Mouse (Mus musculus) CH12.LX (cell line): ENCODE data around the gene Arhgap21. TPM values are rescaled to one million over a fixed set of nuclear protein-coding genes. Genes with fewer than 3 reads are reported as not detected.

Experiments
- DNase-seq: peaks from one replicate; pipeline ENCODE4 v3.0.0-alpha.2; 2013; ENCODE audit errors: extremely low read depth
- H3K27ac ChIP-seq: 2 replicates; pipeline ENCODE4 v1.5.1; 2012; ENCODE audit warnings: low read depth, mild to moderate bottlenecking, control low read depth, moderate library complexity; ENCODE audit not compliant: insufficient read depth
- H3K27me3 ChIP-seq: replicated peaks from 2 replicates; pipeline ENCODE3; 2012; ENCODE audit warnings: inconsistent platforms
- H3K36me3 ChIP-seq, 2 experiments: replicated peaks in 1 of 2; 2 replicates each; pipeline versions ENCODE3 to v1.6.1; 2012; ENCODE audit warnings: inconsistent platforms in 1 of 2, low read length in 1 of 2, mild to moderate bottlenecking in 1 of 2, mixed read lengths in 1 of 2, moderate library complexity in 1 of 2; ENCODE audit not compliant: control insufficient read depth in 1 of 2, insufficient read depth in 1 of 2
- H3K4me1 ChIP-seq, 2 experiments: 2 replicates each; pipeline ENCODE4 v1.6.1; 2012; ENCODE audit warnings: inconsistent platforms in 1 of 2, moderate library complexity in 1 of 2; ENCODE audit not compliant: insufficient read depth in 2 of 2, control insufficient read depth in 1 of 2
- H3K4me2 ChIP-seq: 2 replicates; pipeline ENCODE4 v1.6.1; 2012; ENCODE audit warnings: low read depth, mild to moderate bottlenecking, control low read depth; ENCODE audit not compliant: poor library complexity, insufficient read depth, severe bottlenecking
- H3K4me3 ChIP-seq, 3 experiments: fragments of 150-350 bp in 1 of 3; sonication (generic) in 1 of 3; replicated peaks in 1 of 3; 2 replicates each; pipeline versions ENCODE3 to v1.5.1; 2011 to 2012; ENCODE audit warnings: low read depth in 2 of 3, low read length in 2 of 3, mild to moderate bottlenecking in 2 of 3, moderate library complexity in 2 of 3, control low read depth in 1 of 3, improper control_type of control experiment in 1 of 3, inconsistent platforms in 1 of 3, mixed read lengths in 1 of 3; ENCODE audit not compliant: poor library complexity in 1 of 3
- H3K79me2 ChIP-seq: replicated peaks from 2 replicates; pipeline ENCODE4 v1.6.1; 2012; ENCODE audit warnings: mild to moderate bottlenecking, moderate library complexity; ENCODE audit not compliant: control insufficient read depth, poor library complexity, insufficient read depth, severe bottlenecking; ENCODE audit errors: extremely low read depth
- H3K9ac ChIP-seq: 2 replicates; pipeline ENCODE4 v1.6.1; 2012; ENCODE audit warnings: low read depth, mild to moderate bottlenecking, control low read depth, moderate library complexity; ENCODE audit not compliant: insufficient read depth
- H3K9me3 ChIP-seq: replicated peaks from 2 replicates; pipeline ENCODE3; 2012; ENCODE audit warnings: low read length, inconsistent platforms, mixed read lengths
- BHLHE40 ChIP-seq: IDR thresholded peaks from 2 replicates; pipeline ENCODE4 v1.6.1; 2011; ENCODE audit warnings: mild to moderate bottlenecking, low read depth, low read length, improper control_type of control experiment
- CHD1 ChIP-seq: IDR thresholded peaks from 2 replicates; pipeline ENCODE4 v1.6.1; 2012; ENCODE audit warnings: low read depth, low read length, improper control_type of control experiment, inconsistent platforms
- CHD2 ChIP-seq: IDR thresholded peaks from 2 replicates; pipeline ENCODE4 v1.6.1; 2011; ENCODE audit warnings: low read length, improper control_type of control experiment
- ELF1 ChIP-seq: IDR thresholded peaks from 2 replicates; pipeline ENCODE4 v1.6.1; 2014; ENCODE audit warnings: low read depth, mild to moderate bottlenecking, inconsistent platforms, low read length, improper control_type of control experiment
- EP300 ChIP-seq: IDR thresholded peaks from 2 replicates; pipeline ENCODE4 v1.6.1; 2011; ENCODE audit warnings: low read length, improper control_type of control experiment
- ETS1 ChIP-seq: conservative IDR thresholded peaks from 2 replicates; pipeline ENCODE4 v1.6.1; 2012; ENCODE audit warnings: low read depth, mild to moderate bottlenecking, inconsistent platforms, low read length, improper control_type of control experiment, moderate library complexity
- GABPA ChIP-seq: IDR thresholded peaks from 2 replicates; pipeline ENCODE4 v1.6.1; 2012; ENCODE audit warnings: low read depth, low read length, improper control_type of control experiment, inconsistent platforms; ENCODE audit not compliant: insufficient replicate concordance
- HCFC1 ChIP-seq: IDR thresholded peaks from 2 replicates; pipeline ENCODE4 v1.6.1; 2012; ENCODE audit warnings: low read depth, mild to moderate bottlenecking, inconsistent platforms, low read length, improper control_type of control experiment
- IRF4 ChIP-seq: IDR thresholded peaks from 2 replicates; pipeline ENCODE4 v1.6.1; 2014; ENCODE audit warnings: low read depth, mild to moderate bottlenecking, inconsistent platforms, low read length, improper control_type of control experiment
- JUN ChIP-seq: IDR thresholded peaks from 2 replicates; pipeline ENCODE4 v1.6.1; 2011; ENCODE audit warnings: low read depth, mild to moderate bottlenecking, low read length, improper control_type of control experiment, moderate library complexity; ENCODE audit not compliant: insufficient read depth
- JUND ChIP-seq: conservative IDR thresholded peaks from 2 replicates; pipeline ENCODE4 v1.6.1; 2011; ENCODE audit warnings: low read depth, low read length, improper control_type of control experiment
- MAFK ChIP-seq: IDR thresholded peaks from 2 replicates; pipeline ENCODE4 v1.6.1; 2011; ENCODE audit warnings: low read length, improper control_type of control experiment; ENCODE audit not compliant: insufficient replicate concordance
- MAX ChIP-seq: IDR thresholded peaks from 2 replicates; pipeline ENCODE4 v1.6.1; 2011; ENCODE audit warnings: low read length, improper control_type of control experiment
- MAZ ChIP-seq: IDR thresholded peaks from 2 replicates; pipeline ENCODE4 v1.6.1; 2012; ENCODE audit warnings: low read depth, mild to moderate bottlenecking, inconsistent platforms, low read length, improper control_type of control experiment, moderate library complexity
- MEF2A ChIP-seq: IDR thresholded peaks from 2 replicates; pipeline ENCODE4 v1.6.1; 2014; ENCODE audit warnings: low read depth, mild to moderate bottlenecking, inconsistent platforms, low read length, improper control_type of control experiment, borderline replicate concordance
- MXI1 ChIP-seq: IDR thresholded peaks from 2 replicates; pipeline ENCODE4 v1.6.1; 2011; ENCODE audit warnings: mild to moderate bottlenecking, low read depth, low read length, improper control_type of control experiment
- NRF1 ChIP-seq: IDR thresholded peaks from 2 replicates; pipeline ENCODE4 v1.6.1; 2014; ENCODE audit warnings: low read depth, mild to moderate bottlenecking, inconsistent platforms, low read length, improper control_type of control experiment, moderate library complexity
- PAX5 ChIP-seq: IDR thresholded peaks from 2 replicates; pipeline ENCODE4 v1.6.1; 2012; ENCODE audit warnings: low read length, inconsistent platforms, mixed read lengths
- POLR2A ChIP-seq: IDR thresholded peaks from 2 replicates; pipeline ENCODE4 v1.6.1; 2011; ENCODE audit warnings: low read depth, mild to moderate bottlenecking, improper control_type of control experiment, low read length
- POLR2AphosphoS2 ChIP-seq: IDR thresholded peaks from 2 replicates; pipeline ENCODE4 v1.6.1; 2011; ENCODE audit warnings: low read depth, low read length, improper control_type of control experiment
- RAD21 ChIP-seq: IDR thresholded peaks from 2 replicates; pipeline ENCODE4 v1.6.1; 2011; ENCODE audit warnings: low read depth, mild to moderate bottlenecking, low read length, improper control_type of control experiment, moderate library complexity
- RCOR1 ChIP-seq: conservative IDR thresholded peaks from 2 replicates; pipeline ENCODE4 v1.6.1; 2012; ENCODE audit warnings: low read depth, mild to moderate bottlenecking, inconsistent platforms, low read length, improper control_type of control experiment
- SIN3A ChIP-seq: IDR thresholded peaks from 2 replicates; pipeline ENCODE4 v1.6.1; 2012; ENCODE audit warnings: low read length, improper control_type of control experiment, inconsistent platforms
- SMC3 ChIP-seq: IDR thresholded peaks from 2 replicates; pipeline ENCODE4 v1.6.1; 2011; ENCODE audit warnings: low read depth, low read length, improper control_type of control experiment
- TBP ChIP-seq: conservative IDR thresholded peaks from 2 replicates; pipeline ENCODE4 v1.6.1; 2011; ENCODE audit warnings: low read depth, low read length, improper control_type of control experiment
- UBTF ChIP-seq: IDR thresholded peaks from 2 replicates; pipeline ENCODE4 v1.6.1; 2012; ENCODE audit warnings: low read depth, mild to moderate bottlenecking, inconsistent platforms, low read length, improper control_type of control experiment, moderate library complexity
- USF1 ChIP-seq: IDR thresholded peaks from 2 replicates; pipeline ENCODE4 v1.6.1; 2014; ENCODE audit warnings: low read depth, mild to moderate bottlenecking, inconsistent platforms, low read length, improper control_type of control experiment
- USF2 ChIP-seq: conservative IDR thresholded peaks from 2 replicates; pipeline ENCODE4 v1.6.1; 2011; ENCODE audit warnings: low read depth, low read length, improper control_type of control experiment
- ZMIZ1 ChIP-seq: IDR thresholded peaks from 2 replicates; pipeline ENCODE4 v1.6.1; 2012; ENCODE audit warnings: low read depth, mild to moderate bottlenecking, inconsistent platforms, low read length, improper control_type of control experiment
- ZNF384 ChIP-seq: IDR thresholded peaks from 2 replicates; pipeline ENCODE4 v1.6.1; 2012; ENCODE audit warnings: low read depth, low read length, improper control_type of control experiment, inconsistent platforms
- dilution Hi-C: fragments of 300-500 bp; cut with MboI; formaldehyde crosslinking; loops from 2 replicates; pipeline ENCODE4 v1.14.3; 2020; ENCODE audit warnings: low sequenced_read_pairs; ENCODE audit not compliant: extremely low pct_unique_long_range_greater_than_20kb, extremely low pct_ligation_motif_present
- in situ Hi-C: fragments of 300-500 bp; cut with MboI; formaldehyde crosslinking; loops from 3 replicates; pipeline ENCODE4 v1.14.3; 2019; ENCODE audit warnings: low sequenced_read_pairs, low pct_ligation_motif_present, low pct_unique_long_range_greater_than_20kb, mixed read lengths
- polyA plus RNA-seq: library from polyadenylated mRNA; unstranded; fragments of >175 nt; gene quantifications from 2 replicates; pipeline ENCODE4 v1.2.1, GENCODE M21; 2012; ENCODE audit warnings: low read depth; ENCODE audit not compliant: insufficient read length
- total RNA-seq, 2 experiments: library from RNA; depleted of rRNA; stranded (reverse); fragments of 300-350 nt in 1 of 2; fragments of >200 nt in 1 of 2; gene quantifications; 2 replicates each; pipeline ENCODE4 v1.2.3; 2012 to 2014

The Arhgap21 gene
- total and polyA plus RNA-seq, 3 experiments: 7.6 to 22.7 (median 10.8) TPM

DNA sequence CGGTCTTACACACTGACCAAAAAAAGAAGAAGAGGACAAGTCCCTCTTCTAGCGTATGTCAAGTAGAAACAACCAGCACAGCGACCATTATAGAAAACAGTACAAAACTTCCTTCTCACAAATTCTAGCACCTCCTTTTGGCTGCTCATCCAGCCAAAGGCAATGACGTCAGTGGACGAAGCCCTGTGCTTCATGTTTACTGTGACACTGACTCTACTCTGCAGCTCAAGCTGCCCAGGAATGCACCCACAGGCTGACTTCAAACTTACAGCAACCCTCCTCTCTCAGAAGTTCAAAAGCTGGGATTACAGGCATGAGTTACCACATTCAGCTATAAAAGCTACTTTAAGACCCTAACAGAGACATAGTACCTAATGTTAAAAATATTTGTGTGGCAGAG is 72.2 kb downstream of the Arhgap21 start:
- H3K9ac ChIP-seq: no peak overlapping the region
- H3K4me2 ChIP-seq: no peak overlapping the region
- no peak for TF ChIP-seq NRF1
- no peak for TF ChIP-seq SIN3A
- TF ChIP-seq POLR2A: no peak
- TF ChIP-seq JUND: no peak
- no peak for TF ChIP-seq CHD1
- TF ChIP-seq ELF1: no peak
- TF ChIP-seq SMC3: no peak
- TF ChIP-seq MAX: no peak
- no peak for TF ChIP-seq TBP
- no peak for TF ChIP-seq ETS1
- TF ChIP-seq PAX5: no peak
- no peak for TF ChIP-seq USF2
- no peak overlapping the region for H3K4me3 ChIP-seq
- in situ Hi-C loops: loop anchor here (10.0 kb wide), 1 partner anchor 288 kb away; no protein-coding TSS in a partner anchor
- dilution Hi-C loops: no loop called here
- H3K36me3 ChIP-seq: peaks cover 0 to 17% of the 10 kb centered on the region in 2 experiments
- no peaks in the 10 kb centered on the region for H3K27me3 ChIP-seq
- H3K9me3 ChIP-seq: no peaks in the 10 kb centered on the region
- H3K79me2 ChIP-seq: no peaks in the 10 kb centered on the region
- H3K4me1 ChIP-seq: peaks cover 0 to 23% of the 10 kb centered on the region in 2 experiments; a peak in 2 of 4 replicates
- DNase-seq: no peak
- no peak overlapping the region for H3K27ac ChIP-seq

DNA sequence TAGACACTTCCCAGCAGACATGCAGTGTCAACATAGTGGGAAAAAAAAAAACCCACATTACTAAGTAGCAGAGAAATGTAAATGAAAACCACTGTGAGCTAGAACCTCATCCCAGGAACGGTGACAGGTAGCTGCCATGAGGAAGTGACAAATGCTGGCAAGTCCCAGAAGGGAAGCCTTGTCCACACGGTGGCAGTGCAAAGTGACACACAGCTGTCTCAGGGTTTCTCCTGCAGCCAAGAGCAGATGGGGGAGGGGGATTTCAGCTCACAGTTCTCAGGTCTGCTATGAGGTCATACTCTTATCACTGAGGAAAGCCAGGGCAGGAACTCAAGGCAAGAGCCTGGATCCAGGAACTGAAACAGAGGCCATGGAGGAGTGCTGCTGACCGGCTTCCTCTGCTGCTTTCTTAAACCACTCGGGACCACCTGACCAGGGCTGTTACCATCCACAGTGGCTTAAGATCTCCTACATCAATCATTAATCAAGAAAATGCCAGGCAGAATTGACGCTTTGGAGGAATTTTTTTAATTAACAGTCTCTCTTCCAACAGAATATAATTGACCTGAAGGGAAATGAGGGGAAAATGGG is 74.5 kb downstream of the Arhgap21 start:
- H3K79me2 ChIP-seq: no peaks in the 10 kb centered on the region
- in situ Hi-C loops (loop anchor here (10.0 kb wide), 1 partner anchor 291 kb away; no protein-coding TSS in a partner anchor), dilution Hi-C loops (no loop called here)
- H3K27ac ChIP-seq: no peak overlapping the region
- peaks cover 0 to 19% of the 10 kb centered on the region in 2 experiments; a peak in 2 of 4 replicates for H3K4me1 ChIP-seq
- no peaks in the 10 kb centered on the region for H3K9me3 ChIP-seq
- H3K9ac ChIP-seq: no peak overlapping the region
- peaks cover 0 to 14% of the 10 kb centered on the region in 2 experiments for H3K36me3 ChIP-seq
- DNase-seq: peak; percentile 90
- no peak overlapping the region for H3K4me3 ChIP-seq
- H3K4me2 ChIP-seq: no peak overlapping the region
- no peaks in the 10 kb centered on the region for H3K27me3 ChIP-seq
- TF ChIP-seq PAX5 (no peak), JUN (peak; percentile 75), MEF2A (peak; percentile 56; the same call in 1 of the 2 replicates), IRF4 (peak; percentile 71), POLR2AphosphoS2 (no peak), HCFC1 (no peak), SIN3A (peak; percentile 82), MAZ (0 out of 2 replicates have a peak, but pooled peaks have one; percentile 20), ZMIZ1 (no peak), ETS1 (peak; percentile 64), ZNF384 (peak; percentile 70; the same call in 1 of the 2 replicates), MAFK (no peak), RAD21 (peak; percentile 63), CHD1 (no peak), USF2 (no peak), NRF1 (no peak), BHLHE40 (peak; percentile 23; the same call in 1 of the 2 replicates), CHD2 (peak; percentile 86), RCOR1 (0 out of 2 replicates have a peak, but pooled peaks have one; percentile 16), UBTF (no peak), MXI1 (peak; percentile 39; the same call in 1 of the 2 replicates), SMC3 (peak; percentile 75), EP300 (peak; percentile 40; the same call in 1 of the 2 replicates), USF1 (no peak), TBP (no peak), GABPA (no peak)
